Mouse (Mus musculus) lung, postnatal 10 days (tissue): ENCODE measurements around the gene Gm28363.
"Not testable (repeated sequence)": the region's sequence is repeated elsewhere in the genome, so short reads cannot be mapped to it uniquely, and the experiment has no call there.

Experiments used
- DNase-seq: peaks from one replicate; pipeline ENCODE4 v3.0.0; 2021

Gene Gm28363

GRCm38 (mm10) chr1:117696831-117697230 is at the start of gene Gm28363:
Gm28363 (plus strand) TSS chr1:117697131.
- not testable (repeated sequence) for DNase-seq

GRCm38 (mm10) chr1:117650236-117650635 is 46.7 kb upstream of the Gm28363 start:
- not testable (repeated sequence) for DNase-seq
